Mouse (Mus musculus) forebrain, embryonic 16.5 days (tissue): ENCODE measurements around the gene Dhx35. TPM values are rescaled to one million over a fixed set of nuclear protein-coding genes. Genes with fewer than 3 reads are reported as not detected.
A peak's percentile ranks its signal among the peaks of the same experiment; 100 is the strongest.

Experiments
- ATAC-seq: fragments of 200-750 bp; cut with Nextera tagmentation; 2 replicates; pipeline ENCODE4 v1.8.0; 2017; ENCODE audit warnings: mild to moderate bottlenecking, moderate library complexity
- H3K27ac ChIP-seq: fragments of 300-500 bp; sonication (generic); 2 replicates; pipeline ENCODE4 v1.5.1; 2014; ENCODE audit warnings: low read length, control low read depth
- H3K27me3 ChIP-seq: fragments of 300-500 bp; sonication (generic); replicated peaks from 2 replicates; pipeline ENCODE4 v1.6.1; 2014; ENCODE audit warnings: low read length; ENCODE audit not compliant: control insufficient read depth, insufficient read depth
- H3K36me3 ChIP-seq: fragments of 300-500 bp; sonication (generic); 2 replicates; pipeline ENCODE4 v1.6.1; 2014; ENCODE audit not compliant: control insufficient read depth, insufficient read depth
- H3K4me1 ChIP-seq: fragments of 300-500 bp; sonication (generic); replicated peaks from 2 replicates; pipeline ENCODE4 v1.6.1; 2014; ENCODE audit warnings: low read length; ENCODE audit not compliant: control insufficient read depth, insufficient read depth
- H3K4me2 ChIP-seq: fragments of 300-500 bp; sonication (generic); 2 replicates; pipeline ENCODE4 v1.6.1; 2014; ENCODE audit warnings: mild to moderate bottlenecking, low read length, control low read depth
- H3K4me3 ChIP-seq: fragments of 300-500 bp; sonication (generic); replicated peaks from 2 replicates; pipeline ENCODE4 v1.5.1; 2014; ENCODE audit warnings: mild to moderate bottlenecking, low read length, control low read depth
- H3K9ac ChIP-seq: fragments of 300-500 bp; sonication (generic); replicated peaks from 2 replicates; pipeline ENCODE4 v1.6.1; 2014; ENCODE audit warnings: low read depth, low read length, control low read depth
- H3K9me3 ChIP-seq: fragments of 300-500 bp; sonication (generic); 2 replicates; pipeline ENCODE4 v1.6.1; 2016; ENCODE audit warnings: low read length; ENCODE audit not compliant: control insufficient read depth
- WGBS: fragments of 180-500 bp; shearing (Covaris S2); extraction: QIAGEN DNeasy Blood & Tissue Kit; methylation state at CpG from one replicate; pipeline ENCODE4 v1.1.7; 2014; 5-methylcytosine and 5-hydroxymethylcytosine counted together
- polyA plus RNA-seq: library from polyadenylated mRNA; unstranded; fragments of >200 nt; fragmentation: Nextera tagmentation; extraction: Ambion mirVana; gene quantifications from 2 replicates; pipeline ENCODE4 v1.2.1, GENCODE M21; 2015

Gene Dhx35
- polyA plus RNA-seq: 16.5 and 17.7 TPM in 2 replicates

DNA sequence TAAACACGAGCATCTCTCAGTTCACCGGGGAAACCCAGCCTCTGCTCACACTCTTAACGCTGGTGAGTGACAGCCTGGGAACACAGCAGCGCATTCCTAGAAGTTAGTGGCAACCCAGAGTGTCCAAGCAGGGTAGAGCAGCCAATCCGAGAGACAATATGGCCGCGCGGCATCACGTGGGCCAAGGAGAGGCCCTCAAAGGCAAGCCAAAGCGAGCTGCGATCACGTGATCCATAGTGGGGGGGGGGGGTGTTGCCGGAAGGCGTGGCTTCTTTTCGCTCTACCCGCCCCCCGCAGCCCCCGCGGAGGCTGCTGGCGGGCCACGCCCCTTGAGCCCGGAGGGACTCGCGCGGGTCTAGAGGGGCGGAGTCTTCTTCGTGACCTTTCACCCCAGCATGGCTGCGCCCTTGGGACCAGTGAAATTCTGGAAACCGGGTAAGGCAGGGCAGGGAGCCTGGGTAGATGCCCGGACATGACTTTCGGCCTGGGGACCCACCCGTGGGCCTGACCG lies at the start of gene Dhx35:
Gene Dhx35 (plus strand): TSS at position 314 of the 511 bp plus-strand sequence.
- Histone ChIP-seq H3K9ac (peak within 1 kb of the TSS; percentile 79), H3K9me3 (no peaks in the 10 kb centered on the region), H3K36me3 (no peaks in the 10 kb centered on the region), H3K4me1 (peaks cover 16% of the 10 kb centered on the region), H3K4me2 (peak within 1 kb of the TSS; percentile 79), H3K27ac (peak within 1 kb of the TSS; percentile 74), H3K4me3 (peak within 1 kb of the TSS; percentile 90), H3K27me3 (no peaks in the 10 kb centered on the region)
- under 1% methylated on average over 32 of the region's 33 CpGs for WGBS
- peak; percentile 99 for ATAC-seq

DNA sequence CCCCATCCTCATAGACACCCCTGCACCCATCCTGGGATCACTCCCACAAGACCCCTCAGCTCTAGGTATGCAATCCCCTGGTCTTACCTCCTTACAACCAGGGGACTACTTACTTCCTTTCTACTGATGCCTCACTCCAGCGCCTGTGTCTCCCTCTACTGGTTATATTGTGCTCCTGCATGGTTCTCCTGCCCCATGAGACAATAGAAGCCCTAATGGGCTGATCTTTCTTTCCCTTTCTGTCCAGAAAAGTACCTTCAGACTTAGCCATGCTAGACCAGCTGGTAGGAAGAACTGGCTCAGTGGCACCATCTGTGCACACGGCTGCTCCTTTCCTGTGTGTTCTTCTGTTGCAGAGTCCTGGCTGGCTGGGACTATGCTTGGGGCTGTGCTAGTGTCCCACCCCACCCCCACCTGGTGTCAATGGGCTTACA lies 49.5 kb upstream of the Dhx35 start:
- peak; percentile 76 for ATAC-seq
- Histone ChIP-seq H3K4me2 (no peak overlapping the region), H3K36me3 (no peaks in the 10 kb centered on the region), H3K9ac (no peak overlapping the region), H3K27me3 (no peaks in the 10 kb centered on the region), H3K4me1 (peaks cover 8% of the 10 kb centered on the region), H3K9me3 (no peaks in the 10 kb centered on the region), H3K4me3 (no peak overlapping the region), H3K27ac (no peak overlapping the region)
- 19% methylated on average over 2 of the region's 2 CpGs for WGBS

DNA sequence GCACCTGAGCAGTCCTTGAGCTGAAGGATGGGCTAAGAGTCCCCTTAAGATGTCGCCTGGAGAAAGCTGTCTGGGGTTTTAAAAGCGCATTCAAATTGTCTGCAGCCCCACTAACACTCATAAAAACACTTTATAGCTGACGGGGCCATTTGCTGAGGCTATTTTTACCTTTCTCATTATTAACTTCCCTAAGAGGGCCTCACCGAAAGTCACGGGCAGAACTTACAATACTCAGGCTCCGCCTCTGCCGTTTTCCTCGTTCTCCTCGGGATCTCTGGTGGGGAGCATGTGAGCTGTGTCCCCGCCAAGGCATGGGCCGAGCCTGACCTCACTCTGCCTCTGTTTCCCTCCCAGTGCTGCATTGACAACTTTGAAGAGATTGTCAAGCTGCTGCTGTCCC lies 48.4 kb upstream of the Dhx35 start:
- no peak overlapping the region for H3K4me2 ChIP-seq
- H3K27me3 ChIP-seq: no peaks in the 10 kb centered on the region
- WGBS: 75% methylated on average over 11 of the region's 11 CpGs
- H3K36me3 ChIP-seq: peaks cover 2% of the 10 kb centered on the region; the same call in 1 of the 2 replicates
- ATAC-seq: no peak
- H3K27ac ChIP-seq: no peak overlapping the region
- H3K9me3 ChIP-seq: no peaks in the 10 kb centered on the region
- no peak overlapping the region for H3K9ac ChIP-seq
- no peak overlapping the region for H3K4me3 ChIP-seq
- peaks cover 8% of the 10 kb centered on the region for H3K4me1 ChIP-seq

DNA sequence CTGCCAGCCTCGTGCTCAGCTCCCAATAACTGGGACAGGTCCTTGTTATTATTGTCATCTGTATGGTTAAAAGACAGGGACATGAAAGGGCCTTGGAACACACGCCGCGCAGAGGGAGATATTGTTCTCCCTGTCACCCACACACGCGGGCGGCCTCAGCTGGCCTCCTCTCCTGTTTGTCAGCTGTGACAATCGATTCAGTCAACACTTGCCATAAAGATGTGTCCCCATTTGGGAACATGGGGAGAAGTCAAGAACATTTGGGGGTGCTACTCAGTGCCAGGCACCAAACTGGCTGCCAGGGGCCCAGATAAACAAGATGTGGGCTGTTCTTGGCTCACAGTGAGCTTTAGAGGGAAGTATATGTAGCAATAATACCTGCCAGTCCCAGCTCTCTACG lies 45.2 kb upstream of the Dhx35 start:
- Histone ChIP-seq H3K27me3 (no peaks in the 10 kb centered on the region), H3K36me3 (peaks cover 9% of the 10 kb centered on the region; the same call in 1 of the 2 replicates), H3K4me1 (peaks cover 7% of the 10 kb centered on the region), H3K4me2 (no peak overlapping the region), H3K9me3 (no peaks in the 10 kb centered on the region), H3K9ac (no peak overlapping the region), H3K4me3 (no peak overlapping the region), H3K27ac (no peak overlapping the region)
- no peak for ATAC-seq
- WGBS: 82% methylated on average over 9 of the region's 9 CpGs

- Histone ChIP-seq H3K9me3 (no peaks in the 10 kb centered on the region), H3K4me3 (no peak overlapping the region), H3K4me1 (no peaks in the 10 kb centered on the region), H3K36me3 (peaks cover 2% of the 10 kb centered on the region; the same call in 1 of the 2 replicates), H3K9ac (no peak overlapping the region), H3K27me3 (no peaks in the 10 kb centered on the region), H3K27ac (no peak overlapping the region), H3K4me2 (no peak overlapping the region)
- WGBS: 79% methylated on average over 2 of the region's 2 CpGs
- no peak for ATAC-seq
These were observed 34.4 kb upstream of the Dhx35 start for GRCm38 (mm10) chr2:158760231-158760630.

DNA sequence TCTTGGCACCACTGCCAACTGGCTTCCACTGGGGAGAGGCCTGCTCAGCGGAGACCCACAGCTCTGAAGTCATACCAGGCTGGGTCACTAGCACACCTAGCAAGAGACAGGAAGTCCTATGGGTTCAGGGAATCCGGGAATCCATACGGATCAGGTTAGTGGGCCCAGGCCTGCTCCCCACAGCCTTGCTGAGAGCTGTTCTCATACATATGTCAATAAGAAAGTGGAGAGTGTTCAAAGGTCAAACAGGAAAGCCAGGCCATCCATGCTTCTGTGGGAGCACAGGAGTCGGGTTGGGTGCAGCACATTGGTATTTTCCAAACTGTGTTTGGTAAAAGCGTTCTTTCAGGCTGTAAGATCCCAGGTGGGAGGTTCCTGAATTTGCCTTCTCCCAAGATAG lies 32.3 kb upstream of the Dhx35 start:
- Histone ChIP-seq H3K27ac (no peak overlapping the region), H3K9ac (no peak overlapping the region), H3K27me3 (no peaks in the 10 kb centered on the region), H3K36me3 (no peaks in the 10 kb centered on the region), H3K4me1 (peaks cover 1% of the 10 kb centered on the region), H3K4me3 (no peak overlapping the region), H3K9me3 (no peaks in the 10 kb centered on the region), H3K4me2 (no peak overlapping the region)
- 94% methylated on average over 5 of the region's 5 CpGs for WGBS
- no peak for ATAC-seq

DNA sequence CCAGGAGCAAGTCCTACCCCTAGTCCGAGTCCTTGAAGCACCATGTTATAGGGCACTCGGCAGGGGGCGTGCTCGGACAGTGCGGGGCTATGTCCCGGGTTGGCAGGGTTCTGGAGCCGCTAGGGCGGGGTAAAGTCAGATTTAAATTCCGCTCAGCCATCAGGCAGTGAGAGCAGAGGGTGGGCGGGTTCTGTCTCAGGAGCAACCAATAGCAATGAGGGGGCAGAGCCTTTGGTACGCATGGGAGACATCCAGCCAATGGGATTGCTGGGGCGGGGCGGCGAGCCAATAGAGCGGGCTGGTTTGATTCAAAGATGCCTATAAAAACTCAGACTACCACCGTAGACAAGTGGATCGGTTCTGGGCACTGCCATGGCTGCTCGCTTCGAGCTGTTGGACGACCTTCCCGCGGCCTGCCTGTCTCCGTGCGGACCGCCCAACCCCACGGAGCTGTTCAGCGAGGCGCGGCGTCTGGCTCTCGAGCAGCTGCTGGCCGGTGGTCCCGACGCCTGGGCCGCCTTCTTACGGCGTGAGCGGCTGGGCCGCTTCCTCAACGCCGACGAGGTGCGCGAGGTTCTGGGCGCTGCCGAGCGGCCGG lies 26.8 kb upstream of the Dhx35 start, which contains the start of gene Fam83d:
Gene Fam83d (plus strand): TSS at position 352 of the 598 bp plus-strand sequence.
- Histone ChIP-seq H3K4me1 (peaks cover 46% of the 10 kb centered on the region), H3K27ac (no peak within 1 kb of the TSS)
- peak; percentile 99 for ATAC-seq

DNA sequence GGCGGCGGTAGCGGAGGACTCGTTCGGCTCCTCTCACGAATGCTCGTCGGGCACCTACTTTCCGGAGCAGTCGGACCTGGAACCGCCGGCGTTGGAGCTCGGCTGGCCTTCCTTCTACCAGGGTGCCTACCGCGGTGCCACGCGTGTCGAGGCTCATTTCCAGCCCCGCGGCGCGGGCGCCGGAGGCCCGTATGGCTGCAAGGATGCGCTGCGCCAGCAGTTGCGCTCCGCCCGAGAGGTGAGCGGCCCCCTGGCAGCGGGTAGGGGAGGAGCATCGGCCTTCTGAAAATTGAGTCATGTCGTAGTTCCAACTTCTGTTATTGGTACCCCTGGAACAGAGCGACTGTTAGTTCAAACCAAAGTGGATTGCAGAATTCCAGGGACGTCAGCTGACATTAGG lies 26.3 kb upstream of the Dhx35 start:
- peak; percentile 9 for ATAC-seq
- H3K9me3 ChIP-seq: no peaks in the 10 kb centered on the region
- no peaks in the 10 kb centered on the region for H3K27me3 ChIP-seq
- H3K9ac ChIP-seq: peak overlapping the region; percentile 64
- H3K4me3 ChIP-seq: peak overlapping the region; percentile 68
- WGBS: under 1% methylated on average over 37 of the region's 37 CpGs
- H3K36me3 ChIP-seq: no peaks in the 10 kb centered on the region
- H3K4me1 ChIP-seq: peaks cover 46% of the 10 kb centered on the region
- H3K4me2 ChIP-seq: peak overlapping the region; percentile 99
- H3K27ac ChIP-seq: no peak overlapping the region

More for the DNA sequence above, 26.8 kb upstream of the Dhx35 start, which contains the start of gene Fam83d:
- H3K4me3 ChIP-seq: peak within 1 kb of the TSS; percentile 68
- WGBS: under 1% methylated on average over 48 of the region's 48 CpGs
- no peaks in the 10 kb centered on the region for H3K9me3 ChIP-seq
- no peaks in the 10 kb centered on the region for H3K36me3 ChIP-seq
- H3K9ac ChIP-seq: peak within 1 kb of the TSS; percentile 64
- no peaks in the 10 kb centered on the region for H3K27me3 ChIP-seq
- peak within 1 kb of the TSS; percentile 99 for H3K4me2 ChIP-seq

- Histone ChIP-seq H3K9me3 (no peaks in the 10 kb centered on the region), H3K4me3 (peak overlapping the region; percentile 68), H3K9ac (peak overlapping the region; percentile 64), H3K36me3 (no peaks in the 10 kb centered on the region), H3K4me2 (peak overlapping the region; percentile 99), H3K27ac (no peak overlapping the region), H3K27me3 (no peaks in the 10 kb centered on the region), H3K4me1 (peaks cover 46% of the 10 kb centered on the region)
- no peak for ATAC-seq
- 3% methylated on average over 5 of the region's 5 CpGs for WGBS
These were observed 25.8 kb upstream of the Dhx35 start for GRCm38 (mm10) chr2:158768771-158769170.
